Mouse (Mus musculus): ENCODE data around the gene Gbf1. TPM values are rescaled to one million over a fixed set of nuclear protein-coding genes. Genes with fewer than 3 reads are reported as not detected.

The Gbf1 gene
- polyA plus RNA-seq, 1 experiment = 28.0 TPM

GRCm38 (mm10) chr19:46311341-46311740 lies 159.0 kb downstream of the Gbf1 start:
- Histone ChIP-seq H3K4me1 (ENCODE audit: control insufficient read depth, insufficient read depth, low read length) (peaks cover 9% of the 10 kb centered on the region), H3K4me3 (ENCODE audit: insufficient read depth, low read length) (no peak overlapping the region), H3K27ac (ENCODE audit: insufficient read depth, low read depth, low read length) (no peak overlapping the region)
- TF ChIP-seq POLR2A (IDR thresholded peaks at IDR 0.05; ENCODE audit: borderline replicate concordance, low read depth, low read length) (no peak), CTCF (IDR thresholded peaks at IDR 0.05; ENCODE audit: low read depth, low read length) (no peak)

GRCm38 (mm10) chr19:46312566-46312965 lies 160.3 kb downstream of the Gbf1 start:
- Histone ChIP-seq H3K4me1 (ENCODE audit: control insufficient read depth, insufficient read depth, low read length) (peaks cover 9% of the 10 kb centered on the region), H3K27ac (ENCODE audit: insufficient read depth, low read depth, low read length) (no peak overlapping the region), H3K4me3 (ENCODE audit: insufficient read depth, low read length) (no peak overlapping the region)
- TF ChIP-seq CTCF (IDR thresholded peaks at IDR 0.05; ENCODE audit: low read depth, low read length) = no peak
- no peak for TF ChIP-seq POLR2A (IDR thresholded peaks at IDR 0.05; ENCODE audit: borderline replicate concordance, low read depth, low read length)

- Histone ChIP-seq H3K4me1 (ENCODE audit: control insufficient read depth, insufficient read depth, low read length) (peaks cover 9% of the 10 kb centered on the region), H3K27ac (ENCODE audit: insufficient read depth, low read depth, low read length) (no peak overlapping the region), H3K4me3 (ENCODE audit: insufficient read depth, low read length) (no peak overlapping the region)
- TF ChIP-seq POLR2A (IDR thresholded peaks at IDR 0.05; ENCODE audit: borderline replicate concordance, low read depth, low read length) (no peak), CTCF (IDR thresholded peaks at IDR 0.05; ENCODE audit: low read depth, low read length) (no peak)
Measured at GRCm38 (mm10) chr19:46313116-46313515, 160.8 kb downstream of the Gbf1 start.

- peaks cover 8% of the 10 kb centered on the region for H3K4me1 ChIP-seq (ENCODE audit: control insufficient read depth, insufficient read depth, low read length)
- no peak for TF ChIP-seq POLR2A (IDR thresholded peaks at IDR 0.05; ENCODE audit: borderline replicate concordance, low read depth, low read length)
- no peak overlapping the region for H3K27ac ChIP-seq (ENCODE audit: insufficient read depth, low read depth, low read length)
- no peak overlapping the region for H3K4me3 ChIP-seq (ENCODE audit: insufficient read depth, low read length)
Measured at GRCm38 (mm10) chr19:46313591-46313990, 161.3 kb downstream of the Gbf1 start.

GRCm38 (mm10) chr19:46314151-46314601 lies 161.9 kb downstream of the Gbf1 start:
- TF ChIP-seq POLR2A (IDR thresholded peaks at IDR 0.05; ENCODE audit: borderline replicate concordance, low read depth, low read length) (no peak), CTCF (IDR thresholded peaks at IDR 0.05; ENCODE audit: low read depth, low read length) (no peak)
- no peak overlapping the region for H3K27ac ChIP-seq (ENCODE audit: insufficient read depth, low read depth, low read length)
- no peak overlapping the region for H3K4me3 ChIP-seq (ENCODE audit: insufficient read depth, low read length)
- peaks cover 9% of the 10 kb centered on the region for H3K4me1 ChIP-seq (ENCODE audit: control insufficient read depth, insufficient read depth, low read length)

- Histone ChIP-seq H3K4me1 (ENCODE audit: control insufficient read depth, insufficient read depth, low read length) (peaks cover 9% of the 10 kb centered on the region), H3K4me3 (ENCODE audit: insufficient read depth, low read length) (no peak overlapping the region), H3K27ac (ENCODE audit: insufficient read depth, low read depth, low read length) (no peak overlapping the region)
- TF ChIP-seq POLR2A (IDR thresholded peaks at IDR 0.05; ENCODE audit: borderline replicate concordance, low read depth, low read length) (no peak), CTCF (IDR thresholded peaks at IDR 0.05; ENCODE audit: low read depth, low read length) (no peak)
Measured at GRCm38 (mm10) chr19:46314872-46315742, 162.8 kb downstream of the Gbf1 start.

- H3K27ac ChIP-seq (ENCODE audit: insufficient read depth, low read depth, low read length) = no peak overlapping the region
- H3K4me1 ChIP-seq (ENCODE audit: control insufficient read depth, insufficient read depth, low read length) = peaks cover 9% of the 10 kb centered on the region
- TF ChIP-seq CTCF (IDR thresholded peaks at IDR 0.05; ENCODE audit: low read depth, low read length) = no peak
- TF ChIP-seq POLR2A (IDR thresholded peaks at IDR 0.05; ENCODE audit: borderline replicate concordance, low read depth, low read length) = no peak
- no peak overlapping the region for H3K4me3 ChIP-seq (ENCODE audit: insufficient read depth, low read length)
Measured at GRCm38 (mm10) chr19:46315752-46316610, 163.7 kb downstream of the Gbf1 start.

- Histone ChIP-seq H3K27ac (ENCODE audit: insufficient read depth, low read depth, low read length) (no peak overlapping the region), H3K4me1 (ENCODE audit: control insufficient read depth, insufficient read depth, low read length) (peaks cover 14% of the 10 kb centered on the region), H3K4me3 (ENCODE audit: insufficient read depth, low read length) (no peak overlapping the region)
- TF ChIP-seq POLR2A (IDR thresholded peaks at IDR 0.05; ENCODE audit: borderline replicate concordance, low read depth, low read length) (no peak), CTCF (IDR thresholded peaks at IDR 0.05; ENCODE audit: low read depth, low read length) (no peak)
Measured at GRCm38 (mm10) chr19:46316846-46317545, 164.7 kb downstream of the Gbf1 start.

GRCm38 (mm10) chr19:46317546-46317885 lies 165.2 kb downstream of the Gbf1 start:
- Histone ChIP-seq H3K27ac (ENCODE audit: insufficient read depth, low read depth, low read length) (no peak overlapping the region), H3K4me1 (ENCODE audit: control insufficient read depth, insufficient read depth, low read length) (peaks cover 14% of the 10 kb centered on the region), H3K4me3 (ENCODE audit: insufficient read depth, low read length) (no peak overlapping the region; the same call in 1 of the 2 replicates)
- TF ChIP-seq POLR2A (IDR thresholded peaks at IDR 0.05; ENCODE audit: borderline replicate concordance, low read depth, low read length) = no peak
- TF ChIP-seq CTCF (IDR thresholded peaks at IDR 0.05; ENCODE audit: low read depth, low read length) = no peak

Data from bone marrow macrophage, adult 2 months (primary cell).